Mouse (Mus musculus) common myeloid progenitor, adult 5-6 weeks (primary cell): Measurements from ENCODE around the gene Ppp1r12a. TPM values are rescaled to one million over a fixed set of nuclear protein-coding genes. Genes with fewer than 3 reads are reported as not detected.

Experiments
- ATAC-seq: replicated peaks from 2 replicates; pipeline ENCODE4 v1.8.0; 2016; ENCODE audit warnings: low read depth, mild to moderate bottlenecking, moderate TSS enrichment, inconsistent platforms; ENCODE audit not compliant: poor library complexity, severe bottlenecking
- total RNA-seq: library from RNA; stranded (forward); fragments of 200-1000, 187-1606 nt; gene quantifications from 2 replicates; pipeline ENCODE4 v1.2.3, GENCODE M21; 2017

The Ppp1r12a gene
- total RNA-seq, 1 experiment from 2014 or later, result 172 TPM

DNA sequence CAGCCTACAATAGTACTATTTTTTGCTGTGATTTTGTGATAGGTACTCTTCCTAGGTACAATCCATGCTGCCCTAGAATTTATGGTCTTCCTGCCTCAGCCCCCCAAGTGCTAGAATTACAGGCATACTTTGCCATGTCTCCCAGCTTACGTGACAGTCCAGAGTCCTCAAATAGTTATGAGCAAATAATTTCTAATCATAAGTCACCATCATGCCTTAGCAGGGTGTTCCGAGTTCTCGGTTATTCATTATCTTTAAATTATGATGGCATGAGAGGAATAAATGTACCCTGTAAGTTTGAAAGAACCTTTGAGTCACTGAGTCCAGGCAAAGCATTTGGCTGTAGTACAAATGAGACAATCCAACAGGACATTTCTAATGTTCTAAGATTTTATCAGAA, 5.9 kb upstream of the Ppp1r12a start:
- ATAC-seq, result no peak

DNA sequence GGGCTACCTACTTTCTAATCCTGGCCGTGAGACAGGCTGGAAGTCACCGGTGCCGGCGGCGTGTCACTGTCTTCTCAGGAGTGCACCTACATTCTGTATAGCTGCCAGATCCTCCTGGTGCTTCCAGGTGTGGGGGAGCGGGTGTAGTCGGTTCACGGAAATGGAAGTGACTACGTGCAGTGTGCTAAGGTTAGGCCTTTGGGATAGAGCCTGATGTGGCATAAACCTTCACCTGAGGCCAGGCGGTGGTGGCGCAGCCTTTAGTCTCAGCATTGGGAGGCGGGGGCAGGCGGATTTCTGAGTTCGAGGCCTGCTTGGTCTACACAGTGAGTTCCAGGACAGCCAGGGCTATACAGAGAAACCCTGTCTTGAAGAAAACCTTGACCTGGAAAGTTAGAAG, 3.0 kb upstream of the Ppp1r12a start:
- ATAC-seq, result no peak

DNA sequence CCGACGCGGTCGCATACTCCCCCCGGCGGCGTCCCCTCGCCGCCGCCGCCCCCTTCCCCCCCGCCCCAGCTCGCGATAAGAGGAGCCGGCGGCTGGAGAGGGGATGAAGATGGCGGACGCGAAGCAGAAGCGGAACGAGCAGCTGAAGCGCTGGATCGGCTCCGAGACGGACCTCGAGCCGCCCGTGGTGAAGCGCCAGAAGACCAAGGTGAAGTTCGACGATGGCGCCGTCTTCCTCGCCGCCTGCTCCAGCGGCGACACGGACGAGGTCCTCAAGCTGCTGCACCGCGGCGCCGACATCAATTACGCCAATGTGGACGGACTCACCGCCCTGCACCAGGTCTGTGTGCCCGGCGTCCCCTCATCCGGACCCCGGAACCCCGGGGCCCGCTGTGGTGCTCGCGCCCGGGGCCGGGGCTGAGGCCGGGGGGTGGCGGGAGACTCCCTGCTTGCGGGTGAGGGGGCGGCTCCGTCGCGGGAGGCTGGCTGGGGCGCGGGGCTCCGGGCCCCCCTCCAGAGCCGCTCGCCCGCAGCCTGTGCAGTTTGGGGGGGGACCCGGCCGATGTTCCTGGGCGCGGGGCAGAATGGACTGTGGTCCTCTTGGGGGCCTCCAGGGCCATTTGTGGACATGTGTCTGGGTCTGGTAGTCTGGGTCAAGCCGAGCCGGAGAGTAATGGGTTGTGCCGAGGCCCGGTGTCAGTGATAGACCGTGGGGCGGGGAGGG, 466 bp downstream of the Ppp1r12a start:
- peak; percentile 3 for ATAC-seq

DNA sequence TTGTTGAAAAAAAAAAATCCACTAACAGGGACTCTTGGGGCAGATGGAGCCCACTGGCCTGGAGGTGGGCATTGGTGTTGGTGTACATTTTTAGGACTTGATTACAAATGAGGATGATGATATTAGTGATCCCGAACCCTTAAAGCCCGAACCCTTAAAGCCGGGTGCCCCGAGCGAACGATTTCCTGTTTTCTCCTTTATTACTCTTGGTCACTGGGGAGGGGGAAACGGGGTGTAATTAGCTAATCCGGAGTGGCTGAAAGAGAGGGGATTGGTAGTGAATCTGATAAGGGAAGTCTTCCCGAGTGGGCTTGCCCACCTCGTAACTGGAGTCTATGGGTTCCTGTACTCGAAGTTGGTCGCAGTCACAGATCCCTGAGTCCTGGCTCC, 1.0 kb downstream of the Ppp1r12a start:
- peak; percentile 10 for ATAC-seq

DNA sequence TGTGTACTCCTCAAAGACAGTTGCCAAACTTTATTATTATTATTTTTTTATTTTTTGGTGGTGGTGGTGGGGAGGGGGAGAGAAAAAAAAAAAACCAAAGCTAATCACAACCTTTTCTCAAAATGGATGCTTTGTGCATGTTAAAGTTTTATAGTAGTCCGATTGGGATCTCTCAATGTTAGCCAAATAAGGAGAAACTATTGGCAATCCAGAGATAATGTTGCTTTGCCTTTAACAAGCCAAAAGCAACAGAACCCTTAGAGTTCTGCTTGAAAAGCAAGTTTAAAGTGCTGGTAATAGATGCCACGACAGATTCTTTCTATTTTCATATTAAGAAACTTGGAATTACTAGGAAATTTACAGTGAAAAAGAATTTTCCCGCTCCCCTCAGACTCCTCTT, 1.5 kb downstream of the Ppp1r12a start:
- ATAC-seq, result no peak

DNA sequence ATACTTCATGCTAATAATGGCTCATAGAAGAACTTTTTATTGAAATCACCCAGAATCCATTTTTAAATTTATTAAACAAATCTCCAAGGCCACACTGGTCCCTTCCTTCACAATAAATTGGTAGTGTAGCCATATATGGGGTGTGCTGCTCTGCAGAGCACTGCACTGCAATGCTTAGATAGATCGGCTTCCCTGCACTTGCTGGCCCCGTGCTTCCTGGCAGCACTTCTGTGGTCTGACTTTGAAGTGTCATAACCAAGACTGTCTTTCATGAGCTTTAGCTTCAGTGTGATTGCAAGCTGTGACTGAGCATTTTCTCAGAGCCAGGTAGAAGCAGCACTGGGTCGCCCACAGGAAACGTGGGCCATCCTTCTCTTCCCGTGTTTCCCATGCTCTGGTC, 5.8 kb downstream of the Ppp1r12a start:
- peak; percentile 89 for ATAC-seq

DNA sequence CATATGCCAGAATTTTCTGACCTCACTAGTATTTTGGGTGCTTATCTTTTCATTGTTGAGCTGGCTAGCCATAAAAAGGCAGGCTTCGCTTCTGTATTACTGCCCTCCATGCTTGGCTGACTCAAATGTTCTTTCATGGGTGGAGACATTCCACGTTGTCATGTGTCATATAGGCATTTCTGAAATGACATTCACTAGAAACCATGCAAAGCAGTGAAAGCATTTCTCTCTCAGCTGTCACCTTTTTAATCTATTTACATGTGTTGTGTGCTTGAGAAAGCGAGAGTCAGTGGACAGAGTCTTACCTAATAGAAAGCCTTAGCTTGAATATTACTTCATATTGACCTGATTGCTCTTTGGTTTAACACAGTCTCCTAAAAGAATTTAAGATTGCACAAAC, 8.8 kb downstream of the Ppp1r12a start:
- no peak for ATAC-seq

DNA sequence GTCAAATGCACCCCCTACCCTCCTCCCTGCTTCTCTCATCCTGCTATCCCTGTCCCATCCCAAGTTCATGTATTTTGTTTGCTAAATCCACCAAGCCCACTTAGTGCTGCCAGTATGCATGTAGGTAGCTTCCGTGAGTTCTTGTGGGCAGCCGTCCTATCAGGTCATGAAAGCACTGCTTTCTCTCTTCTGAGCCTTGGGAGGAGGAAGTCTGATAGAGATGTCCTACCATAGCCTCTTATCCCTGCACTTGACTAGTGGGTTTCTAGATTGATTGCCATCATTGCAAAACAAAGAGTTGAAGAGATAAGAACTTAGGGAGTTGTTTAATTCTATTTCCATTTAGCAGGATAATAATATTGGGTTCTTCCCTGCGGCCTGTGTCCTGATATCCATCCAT, 9.6 kb downstream of the Ppp1r12a start:
- ATAC-seq, result no peak

DNA sequence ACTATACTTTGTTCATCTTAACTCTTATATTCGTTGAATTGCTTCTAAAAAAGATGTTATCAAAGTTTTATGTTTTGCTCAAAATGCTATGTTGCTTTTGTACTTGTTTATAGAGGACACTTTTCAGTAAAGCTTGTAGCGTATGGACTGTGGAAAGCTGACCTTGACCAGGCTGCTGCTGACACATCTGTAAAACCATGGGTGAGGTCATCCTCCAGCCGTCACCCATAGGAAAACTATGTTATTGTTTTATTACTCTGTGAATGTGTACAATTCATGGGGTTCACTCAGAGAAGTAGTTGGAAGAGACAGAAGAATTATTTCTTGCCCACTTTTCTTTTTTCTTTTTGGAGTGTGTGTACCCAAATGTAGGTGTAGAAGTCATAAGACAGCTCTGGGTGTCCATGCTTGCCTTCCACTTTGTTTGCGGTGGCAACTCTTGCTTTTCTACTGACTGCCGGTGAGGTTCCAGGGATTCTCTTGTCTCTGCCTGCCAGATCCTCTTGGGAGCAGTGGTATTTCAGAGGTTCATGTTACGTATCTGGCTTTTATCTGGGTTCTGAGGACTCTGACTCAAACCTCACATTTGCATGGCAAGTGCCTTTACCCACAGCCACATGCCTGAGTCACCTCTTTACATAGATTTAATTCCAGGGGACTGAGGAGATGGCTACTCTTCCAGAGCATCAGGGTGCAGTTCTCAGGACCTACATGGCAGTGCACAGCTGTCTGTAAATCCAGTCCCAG, 11.0 kb downstream of the Ppp1r12a start:
- ATAC-seq, result peak; percentile 36

DNA sequence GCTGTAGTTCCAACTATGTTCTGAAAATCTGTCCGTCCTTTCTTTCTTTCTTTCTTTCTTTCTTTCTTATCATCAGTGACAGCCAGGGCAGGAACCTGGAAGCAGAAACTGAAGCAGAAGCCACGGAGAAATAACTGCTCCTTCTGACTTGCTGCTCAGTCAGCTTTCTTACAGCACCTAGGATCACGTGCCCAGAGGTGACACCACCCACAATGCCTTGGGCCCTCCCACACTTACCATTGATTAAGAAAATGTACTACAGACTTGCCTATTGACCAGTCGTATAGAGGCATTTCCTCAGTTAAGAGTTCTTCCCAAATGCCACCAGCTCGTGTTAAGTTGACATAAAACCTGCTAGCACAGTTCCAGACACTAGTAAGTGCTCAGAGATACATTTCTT, 12.1 kb downstream of the Ppp1r12a start:
- no peak for ATAC-seq

DNA sequence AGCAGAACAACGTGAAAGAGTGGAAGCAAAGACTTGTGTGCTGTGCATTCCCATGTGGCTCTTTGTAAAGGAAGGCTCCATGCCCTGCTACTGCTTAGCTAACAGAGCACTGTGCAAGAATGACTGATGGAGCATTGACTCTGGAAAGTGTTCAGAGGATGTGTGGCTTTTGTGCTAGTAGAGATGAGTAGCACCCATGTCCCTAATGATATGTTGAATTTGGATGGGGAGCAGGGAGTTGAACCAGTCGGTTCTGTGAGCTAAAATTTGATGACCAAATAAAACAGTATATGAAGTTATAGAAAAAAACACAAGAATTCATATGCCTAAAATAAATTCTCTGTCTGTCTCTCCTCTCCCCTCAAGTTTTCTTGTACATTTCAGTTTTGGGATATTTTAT, 13.9 kb downstream of the Ppp1r12a start:
- ATAC-seq, result no peak

DNA sequence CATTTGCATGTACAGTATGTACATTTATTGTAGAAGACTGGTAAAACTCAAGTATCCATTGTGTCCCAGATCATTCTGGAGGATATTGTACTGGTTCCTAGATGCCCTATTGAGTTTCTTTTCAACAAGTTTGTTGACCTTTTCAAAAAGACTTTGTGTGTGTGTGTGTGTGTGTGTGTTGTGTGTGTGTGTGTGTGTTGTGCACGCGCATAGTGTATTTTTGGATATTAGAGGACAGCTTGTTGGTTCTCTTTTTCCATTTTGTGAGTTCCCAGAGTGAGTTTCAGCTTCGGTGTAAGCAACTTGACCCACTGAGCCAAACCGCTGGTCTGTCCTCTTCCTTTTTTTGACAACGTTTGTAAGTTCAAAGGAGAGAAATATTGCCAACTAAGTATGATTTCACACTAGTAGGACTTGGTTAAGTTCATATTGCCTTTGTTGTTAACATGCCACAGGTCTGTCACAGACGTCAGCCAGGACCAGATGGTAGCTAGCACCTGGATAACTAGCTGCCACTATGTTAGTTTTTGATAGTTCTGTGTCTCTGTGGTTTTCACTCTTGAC, 16.4 kb downstream of the Ppp1r12a start:
- ATAC-seq, result peak; percentile 51

DNA sequence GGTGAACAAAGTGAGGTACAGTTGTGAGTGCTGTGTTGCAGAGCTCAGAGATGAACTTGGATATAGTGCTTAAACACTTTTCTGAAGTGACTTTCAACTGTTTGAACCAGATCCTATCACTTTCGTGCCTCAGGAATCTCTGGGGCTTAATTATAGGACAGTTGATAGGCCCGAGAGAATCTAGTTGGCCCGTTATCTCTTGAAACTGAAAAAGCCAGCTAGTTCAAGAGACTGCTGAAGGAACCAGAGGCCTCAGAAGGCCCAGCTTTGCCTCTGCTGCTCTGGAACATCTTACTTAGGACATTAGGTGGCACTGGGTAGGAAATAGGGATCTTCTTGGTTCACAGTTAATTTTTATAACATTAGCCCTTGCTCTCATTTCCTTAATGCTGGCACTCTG, 17.4 kb downstream of the Ppp1r12a start:
- ATAC-seq, result peak; percentile 10; the same call in 1 of the 2 replicates

DNA sequence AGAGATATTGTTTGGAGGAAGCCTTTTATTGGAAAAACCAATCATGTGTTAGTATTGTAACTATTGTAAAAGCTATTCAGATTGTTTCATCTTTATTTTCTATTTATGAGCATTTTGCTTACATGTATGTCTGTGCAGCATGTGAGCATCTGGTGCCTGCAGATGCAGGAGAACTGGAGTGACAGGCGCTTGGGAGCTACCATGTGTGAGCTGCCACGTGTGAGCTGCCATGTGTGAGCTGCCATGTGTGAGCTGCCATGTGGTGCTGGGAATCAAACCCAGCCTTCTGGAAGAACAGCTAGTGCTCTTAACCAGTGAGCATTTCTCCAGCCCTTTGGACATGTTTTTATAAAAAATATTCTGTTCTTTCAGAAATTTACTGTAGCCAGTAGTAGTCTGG, 18.3 kb downstream of the Ppp1r12a start:
- no peak for ATAC-seq

DNA sequence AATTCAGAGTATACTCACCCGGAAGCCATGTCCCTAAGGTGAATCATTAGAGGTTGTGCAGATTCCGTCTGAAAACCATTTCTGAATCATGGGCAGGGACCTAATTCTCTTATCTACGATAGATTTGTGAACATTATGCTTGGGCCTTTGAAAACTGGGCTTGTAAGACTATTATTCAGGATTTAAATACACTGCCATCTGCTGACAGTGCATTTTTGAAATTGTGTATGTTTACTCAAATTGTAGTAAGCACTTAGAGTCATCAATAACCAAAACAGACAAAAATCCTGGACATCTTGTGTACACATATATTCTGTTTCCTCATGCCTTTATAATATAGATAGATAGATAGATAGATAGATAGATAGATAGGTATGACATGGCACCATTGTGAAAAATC, 19.9 kb downstream of the Ppp1r12a start:
- ATAC-seq, result no peak

DNA sequence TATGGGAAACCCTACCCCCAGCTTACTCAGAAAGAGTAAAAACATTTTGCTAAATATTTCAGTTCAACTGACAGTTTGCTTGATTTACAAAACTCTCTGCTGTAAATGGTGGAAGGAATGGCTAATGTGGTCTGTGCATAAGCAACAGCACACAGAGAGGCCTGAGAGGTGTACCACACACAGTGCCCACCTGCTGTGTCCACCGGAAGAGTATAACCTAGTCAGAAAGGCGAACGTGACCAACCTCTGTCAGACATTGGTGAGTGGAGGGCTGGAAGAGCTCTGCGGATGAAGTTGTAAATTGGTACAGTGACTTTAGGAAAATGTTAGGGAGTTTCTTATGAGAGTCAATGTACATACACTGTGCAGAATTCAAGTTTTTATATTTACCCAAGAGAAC, 20.4 kb downstream of the Ppp1r12a start:
- ATAC-seq, result no peak

DNA sequence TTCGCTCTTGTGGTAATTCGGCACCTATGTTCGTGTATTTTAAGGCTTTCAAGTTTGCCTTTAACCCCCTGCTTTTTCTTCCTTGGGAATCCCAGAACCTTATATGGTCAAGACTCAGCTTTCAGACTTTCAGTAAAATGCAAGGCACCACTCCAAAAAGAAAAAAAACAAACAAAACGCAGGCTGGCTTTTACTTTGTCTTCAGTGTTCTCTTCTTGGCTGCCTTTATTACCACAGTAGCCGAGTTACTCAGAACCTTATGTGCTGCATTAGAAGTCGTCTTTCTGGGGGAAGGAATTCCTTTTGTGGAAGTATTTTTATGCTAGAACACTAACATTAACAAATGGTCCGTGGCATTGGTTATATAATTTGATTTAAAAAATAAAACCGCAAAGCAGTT, 22.8 kb downstream of the Ppp1r12a start:
- no peak for ATAC-seq

DNA sequence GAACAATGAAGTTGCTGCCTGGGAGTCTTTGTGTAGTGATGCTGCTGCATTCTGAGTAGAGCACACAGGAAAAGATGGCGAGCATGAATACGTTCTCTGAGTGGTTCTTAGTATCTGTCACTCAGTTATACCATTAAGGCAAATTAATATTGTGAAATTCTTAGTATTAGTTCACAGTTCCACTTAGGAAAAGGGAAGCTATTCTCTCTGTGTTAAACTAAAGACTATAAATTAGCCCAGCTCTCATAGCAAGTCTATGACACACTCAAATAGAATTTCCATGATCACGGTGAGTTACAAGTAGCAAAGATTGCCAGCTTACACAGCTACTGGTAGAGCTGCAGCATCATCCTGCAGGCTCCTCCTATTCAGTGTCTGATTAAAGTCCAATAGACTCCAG, 23.3 kb downstream of the Ppp1r12a start:
- ATAC-seq, result peak; percentile 57

DNA sequence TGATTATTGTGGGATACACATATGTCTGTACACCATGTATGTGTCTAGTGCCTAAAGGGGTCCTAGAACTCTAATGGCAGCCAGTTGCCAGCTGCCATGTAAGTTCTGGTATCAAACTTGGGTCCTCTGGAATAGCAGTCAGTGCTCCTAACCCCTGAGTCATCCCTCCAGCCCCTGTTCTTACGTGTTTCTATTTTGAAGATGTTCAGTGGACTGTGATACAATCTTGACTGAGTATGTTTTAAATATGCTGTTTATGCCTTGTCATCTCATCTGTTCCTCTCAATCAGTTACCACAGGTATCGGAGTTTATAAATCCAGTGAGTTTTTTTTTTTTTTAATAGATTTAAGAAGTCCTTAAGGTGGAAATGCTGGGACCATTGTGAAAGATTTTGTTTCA, 27.3 kb downstream of the Ppp1r12a start:
- no peak for ATAC-seq

DNA sequence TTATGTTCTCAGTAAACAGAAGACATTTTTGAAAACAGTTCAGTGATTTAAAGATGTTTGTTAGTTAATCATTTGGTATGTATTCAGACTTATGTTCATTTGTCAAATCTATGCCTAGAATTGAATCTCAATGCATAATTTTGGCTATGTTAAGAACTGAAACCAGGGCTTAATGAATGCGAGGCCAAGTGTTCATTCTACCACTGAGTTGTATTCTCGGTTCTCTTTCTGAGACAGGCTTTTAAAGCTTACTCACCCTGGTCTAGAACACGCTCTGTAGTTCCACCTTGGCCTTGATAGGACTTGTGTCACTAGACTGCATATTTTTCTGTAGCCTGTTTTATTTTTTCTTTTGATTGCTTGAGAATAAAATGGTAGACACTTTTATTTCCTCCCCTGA, 28.0 kb downstream of the Ppp1r12a start:
- ATAC-seq, result no peak

DNA sequence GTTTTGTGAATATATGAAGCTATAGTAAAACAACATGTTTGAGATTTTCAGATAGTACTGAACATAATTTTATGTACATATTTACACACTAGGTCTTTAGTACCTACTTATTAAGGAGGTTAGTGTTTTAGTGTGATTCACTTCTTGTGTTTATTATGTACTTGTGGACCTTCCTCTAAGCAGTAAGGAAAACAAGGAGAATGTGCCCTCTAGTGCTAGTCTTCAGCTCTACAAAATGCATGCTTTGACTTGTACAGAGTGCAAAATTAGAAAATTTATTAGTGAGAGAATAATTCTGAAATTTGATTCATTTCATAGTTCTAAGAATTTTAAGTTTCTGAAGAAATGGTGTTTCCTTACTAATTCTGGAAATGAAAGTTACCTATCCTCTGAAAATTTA, 28.6 kb downstream of the Ppp1r12a start:
- ATAC-seq, result 0 out of 2 replicates have a peak, but pooled peaks have one; percentile 31
